Mouse (Mus musculus) spleen, adult 2 months (tissue): ENCODE data around the gene Ccnq.

Source experiments
- CTCF ChIP-seq: fragments of 200-500 bp; IDR thresholded peaks from 2 replicates; pipeline ENCODE4 v1.5.1; 2011; ENCODE audit warnings: mild to moderate bottlenecking, inconsistent platforms; ENCODE audit not compliant: insufficient read depth, insufficient read length, insufficient replicate concordance; ENCODE audit errors: extremely low read depth
- POLR2A ChIP-seq: fragments of 200-500 bp; IDR thresholded peaks from 2 replicates; pipeline ENCODE4 v1.6.1; 2011; ENCODE audit warnings: low read depth, low read length, inconsistent platforms

DNA sequence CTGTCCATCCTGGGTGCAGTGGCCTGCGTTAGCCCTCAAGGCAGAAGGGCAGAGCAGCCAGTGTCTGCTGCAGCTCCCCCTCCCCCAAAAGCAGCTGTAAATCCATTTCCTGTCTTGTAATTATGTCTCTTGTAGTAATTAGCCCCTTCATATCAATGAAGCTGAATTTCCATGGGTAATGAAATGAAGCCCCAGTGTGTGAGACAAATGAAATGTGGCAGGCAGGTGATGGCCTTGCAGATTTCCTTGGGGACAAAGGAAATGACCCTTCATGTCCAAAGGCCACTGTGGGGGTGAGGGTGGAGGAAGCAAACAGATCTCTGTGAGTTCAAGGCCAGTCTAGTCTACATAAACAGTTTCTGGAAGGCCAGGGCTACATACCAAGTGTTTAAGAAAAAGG lies 1.7 kb upstream of the Ccnq start:
- TF ChIP-seq POLR2A (no peak), CTCF (no peak)
